Mouse (Mus musculus): ENCODE measurements around the gene Ppard. TPM values are rescaled to one million over a fixed set of nuclear protein-coding genes. Genes with fewer than 3 reads are reported as not detected.

Gene Ppard
- 1.8 and 2.8 TPM in 2 replicates for polyA plus RNA-seq (2014; fragmentation: Nextera tagmentation; extraction: Ambion mirVana)

DNA sequence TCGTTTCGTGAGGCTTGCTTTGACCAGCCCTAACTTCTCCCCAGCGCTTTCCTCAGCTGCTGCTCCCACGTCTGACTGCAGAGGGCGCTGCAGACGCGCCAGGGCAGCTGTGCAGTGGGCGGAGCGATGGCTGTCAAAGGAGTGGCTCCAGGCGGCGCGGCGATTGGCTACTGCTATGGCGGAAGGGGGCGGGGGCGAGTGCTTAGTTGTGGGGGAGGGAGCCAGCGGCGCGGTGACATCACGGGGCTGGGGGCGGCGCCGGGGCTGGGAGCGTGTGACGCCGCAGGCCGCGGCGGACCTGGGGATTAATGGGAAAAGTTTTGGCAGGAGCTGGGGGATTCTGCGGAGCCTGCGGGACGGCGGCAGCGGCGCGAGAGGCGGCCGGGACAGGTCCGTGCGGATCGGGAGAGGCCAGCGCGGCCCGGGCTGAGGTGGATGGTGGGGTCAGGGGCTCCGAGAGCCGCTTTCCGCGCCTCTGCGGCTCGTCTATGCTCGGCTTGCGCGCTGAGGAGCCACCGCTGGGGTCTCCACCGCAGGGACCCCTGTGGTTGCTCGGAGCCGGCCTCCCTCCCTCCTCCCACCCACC, at the start of gene Ppard:
Ppard (plus strand) TSS at position 226 of the 586 bp plus-strand sequence.
- DNase-seq (peak; percentile 99), ATAC-seq (ENCODE audit: insufficient read depth) (peak; percentile 93)
- H3K4me1 ChIP-seq (ENCODE audit: insufficient read depth), result 0 out of 2 replicates have a peak, but pooled peaks cover 3% of the 10 kb centered on the region
- WGBS, result under 1% methylated on average over 57 of the region's 57 CpGs
- no peaks in the 10 kb centered on the region for H3K9me3 ChIP-seq (ENCODE audit: low read depth, low read length)
- H3K27ac ChIP-seq (ENCODE audit: low read depth), result peak within 1 kb of the TSS; percentile 86
- no peaks in the 10 kb centered on the region for H3K27me3 ChIP-seq (ENCODE audit: insufficient read depth, low read length)
- H3K36me3 ChIP-seq (ENCODE audit: insufficient read depth), result peaks cover 5% of the 10 kb centered on the region; the same call in 1 of the 2 replicates
- peak; percentile 99 for TF ChIP-seq CTCF (IDR thresholded peaks at IDR 0.05; ENCODE audit: low read depth)
- H3K4me2 ChIP-seq, result peak within 1 kb of the TSS; percentile 72
- peak within 1 kb of the TSS; percentile 93 for H3K9ac ChIP-seq
- peak within 1 kb of the TSS; percentile 82 for H3K4me3 ChIP-seq (ENCODE audit: low read depth, low read length)

DNA sequence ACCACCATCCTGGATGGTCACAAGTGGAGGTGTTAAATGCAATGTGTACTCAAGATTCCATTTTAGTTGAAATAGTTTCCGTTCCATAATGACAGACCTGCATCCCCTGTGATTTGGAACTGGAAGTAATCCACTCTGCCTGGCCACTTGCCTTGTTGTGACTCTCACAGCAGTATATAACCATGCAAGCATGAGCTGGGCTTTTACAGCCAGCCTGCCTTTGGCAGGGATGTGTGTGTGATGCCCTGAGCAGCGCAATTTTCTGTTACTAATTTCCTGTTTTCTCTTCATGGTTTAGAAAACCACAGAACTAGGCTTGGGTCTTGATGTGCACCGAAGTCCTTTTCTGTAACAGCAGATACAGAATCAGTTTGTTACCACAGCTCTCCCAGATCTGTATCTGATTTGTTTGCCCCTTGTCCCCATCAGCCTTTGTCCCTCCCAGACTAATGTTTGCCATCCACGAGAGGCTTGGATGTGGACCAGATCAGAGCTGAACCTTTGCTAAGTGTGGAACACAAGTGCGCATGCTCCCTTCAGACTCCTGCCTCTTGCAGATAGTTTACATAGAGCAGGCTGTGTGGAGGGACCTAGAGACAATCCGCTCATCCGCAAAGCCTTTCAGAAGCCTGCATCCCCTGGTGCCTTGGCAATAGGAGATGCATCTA, 47.4 kb upstream of the Ppard start:
- no peak overlapping the region for H3K4me2 ChIP-seq
- H3K36me3 ChIP-seq (ENCODE audit: insufficient read depth), result peaks cover 5% of the 10 kb centered on the region
- H3K4me1 ChIP-seq (ENCODE audit: insufficient read depth), result peaks cover 13% of the 10 kb centered on the region
- no peaks in the 10 kb centered on the region for H3K27me3 ChIP-seq (ENCODE audit: insufficient read depth, low read length)
- no peak overlapping the region for H3K9ac ChIP-seq
- DNase-seq (no peak), ATAC-seq (ENCODE audit: insufficient read depth) (no peak)
- H3K4me3 ChIP-seq (ENCODE audit: low read depth, low read length), result no peak overlapping the region
- no peak for TF ChIP-seq CTCF (IDR thresholded peaks at IDR 0.05; ENCODE audit: low read depth)
- no peaks in the 10 kb centered on the region for H3K9me3 ChIP-seq (ENCODE audit: low read depth, low read length)
- H3K27ac ChIP-seq (ENCODE audit: low read depth), result no peak overlapping the region
- WGBS, result 67% methylated on average over 7 of the region's 7 CpGs

- ATAC-seq (ENCODE audit: insufficient read depth), result no peak
- DNase-seq, result no peak
- TF ChIP-seq CTCF (IDR thresholded peaks at IDR 0.05; ENCODE audit: low read depth), result no peak
- no peak overlapping the region for H3K9ac ChIP-seq
- no peaks in the 10 kb centered on the region for H3K27me3 ChIP-seq (ENCODE audit: insufficient read depth, low read length)
- no peak overlapping the region for H3K27ac ChIP-seq (ENCODE audit: low read depth)
- no peaks in the 10 kb centered on the region for H3K9me3 ChIP-seq (ENCODE audit: low read depth, low read length)
- H3K36me3 ChIP-seq (ENCODE audit: insufficient read depth), result peaks cover 32% of the 10 kb centered on the region
- WGBS, result 83% methylated on average over 5 of the region's 5 CpGs
- no peak overlapping the region for H3K4me3 ChIP-seq (ENCODE audit: low read depth, low read length)
- no peaks in the 10 kb centered on the region for H3K4me1 ChIP-seq (ENCODE audit: insufficient read depth)
- H3K4me2 ChIP-seq, result no peak overlapping the region
Observed at GRCm38 (mm10) chr17:28188313-28188712, 44.2 kb upstream of the Ppard start.

DNA sequence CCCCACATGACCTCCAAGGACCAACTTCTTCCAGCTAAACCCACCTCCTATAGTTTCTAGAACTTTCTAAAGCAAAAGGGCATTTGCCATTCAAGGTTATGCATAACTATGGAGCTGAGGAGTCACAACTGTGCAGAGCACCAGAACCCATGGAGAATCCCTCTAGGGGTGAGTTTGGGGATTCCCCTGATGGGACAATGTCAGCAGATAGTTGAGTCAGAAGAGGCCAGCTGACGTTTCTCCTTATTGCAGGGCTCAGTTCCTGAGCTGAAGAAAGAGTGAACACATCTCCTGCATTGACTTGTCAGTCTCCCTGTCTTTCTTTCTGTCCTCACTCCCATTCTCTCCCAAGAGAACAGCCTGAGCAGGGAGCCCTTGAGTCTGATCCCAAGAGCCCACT, 39.7 kb upstream of the Ppard start:
- DNase-seq (no peak), ATAC-seq (ENCODE audit: insufficient read depth) (no peak)
- Histone ChIP-seq H3K4me1 (ENCODE audit: insufficient read depth) (no peaks in the 10 kb centered on the region), H3K4me2 (no peak overlapping the region), H3K36me3 (ENCODE audit: insufficient read depth) (peaks cover 62% of the 10 kb centered on the region), H3K9me3 (ENCODE audit: low read depth, low read length) (no peaks in the 10 kb centered on the region), H3K27me3 (ENCODE audit: insufficient read depth, low read length) (no peaks in the 10 kb centered on the region), H3K9ac (no peak overlapping the region), H3K4me3 (ENCODE audit: low read depth, low read length) (no peak overlapping the region), H3K27ac (ENCODE audit: low read depth) (no peak overlapping the region)
- TF ChIP-seq CTCF (IDR thresholded peaks at IDR 0.05; ENCODE audit: low read depth), result no peak
- 69% methylated on average over 1 of the region's 1 CpGs for WGBS

- WGBS, result 76% methylated on average over 3 of the region's 3 CpGs
- Histone ChIP-seq H3K9me3 (ENCODE audit: low read depth, low read length) (no peaks in the 10 kb centered on the region), H3K9ac (no peak overlapping the region), H3K36me3 (ENCODE audit: insufficient read depth) (peaks cover 70% of the 10 kb centered on the region), H3K4me2 (no peak overlapping the region), H3K27me3 (ENCODE audit: insufficient read depth, low read length) (no peaks in the 10 kb centered on the region), H3K4me1 (ENCODE audit: insufficient read depth) (no peaks in the 10 kb centered on the region), H3K27ac (ENCODE audit: low read depth) (no peak overlapping the region), H3K4me3 (ENCODE audit: low read depth, low read length) (no peak overlapping the region)
- TF ChIP-seq CTCF (IDR thresholded peaks at IDR 0.05; ENCODE audit: low read depth), result no peak
- ATAC-seq (ENCODE audit: insufficient read depth) (no peak), DNase-seq (no peak)
Observed at GRCm38 (mm10) chr17:28193559-28193958, 38.9 kb upstream of the Ppard start.

GRCm38 (mm10) chr17:28195033-28195432, 37.5 kb upstream of the Ppard start:
- Histone ChIP-seq H3K9ac (no peak overlapping the region), H3K4me3 (ENCODE audit: low read depth, low read length) (no peak overlapping the region), H3K36me3 (ENCODE audit: insufficient read depth) (peaks cover 77% of the 10 kb centered on the region), H3K9me3 (ENCODE audit: low read depth, low read length) (no peaks in the 10 kb centered on the region), H3K27me3 (ENCODE audit: insufficient read depth, low read length) (no peaks in the 10 kb centered on the region), H3K4me2 (no peak overlapping the region), H3K27ac (ENCODE audit: low read depth) (no peak overlapping the region), H3K4me1 (ENCODE audit: insufficient read depth) (no peaks in the 10 kb centered on the region)
- no peak for TF ChIP-seq CTCF (IDR thresholded peaks at IDR 0.05; ENCODE audit: low read depth)
- 88% methylated on average over 10 of the region's 10 CpGs for WGBS
- DNase-seq (no peak), ATAC-seq (ENCODE audit: insufficient read depth) (no peak)

GRCm38 (mm10) chr17:28197646-28198045, 34.9 kb upstream of the Ppard start:
- peaks cover 82% of the 10 kb centered on the region for H3K36me3 ChIP-seq (ENCODE audit: insufficient read depth)
- no peak overlapping the region for H3K4me3 ChIP-seq (ENCODE audit: low read depth, low read length)
- DNase-seq (peak; percentile 30), ATAC-seq (ENCODE audit: insufficient read depth) (peak; percentile 22; the same call in 1 of the 2 replicates)
- no peaks in the 10 kb centered on the region for H3K27me3 ChIP-seq (ENCODE audit: insufficient read depth, low read length)
- no peak overlapping the region for H3K4me2 ChIP-seq
- H3K9me3 ChIP-seq (ENCODE audit: low read depth, low read length), result no peaks in the 10 kb centered on the region
- H3K27ac ChIP-seq (ENCODE audit: low read depth), result no peak overlapping the region
- WGBS, result 55% methylated on average over 18 of the region's 18 CpGs
- no peaks in the 10 kb centered on the region for H3K4me1 ChIP-seq (ENCODE audit: insufficient read depth)
- H3K9ac ChIP-seq, result no peak overlapping the region
- TF ChIP-seq CTCF (IDR thresholded peaks at IDR 0.05; ENCODE audit: low read depth), result no peak

All from lung, embryonic 14.5 days (tissue).